ENCODE assay signal across 10 mouse cellular contexts in the genomic region with DNA sequence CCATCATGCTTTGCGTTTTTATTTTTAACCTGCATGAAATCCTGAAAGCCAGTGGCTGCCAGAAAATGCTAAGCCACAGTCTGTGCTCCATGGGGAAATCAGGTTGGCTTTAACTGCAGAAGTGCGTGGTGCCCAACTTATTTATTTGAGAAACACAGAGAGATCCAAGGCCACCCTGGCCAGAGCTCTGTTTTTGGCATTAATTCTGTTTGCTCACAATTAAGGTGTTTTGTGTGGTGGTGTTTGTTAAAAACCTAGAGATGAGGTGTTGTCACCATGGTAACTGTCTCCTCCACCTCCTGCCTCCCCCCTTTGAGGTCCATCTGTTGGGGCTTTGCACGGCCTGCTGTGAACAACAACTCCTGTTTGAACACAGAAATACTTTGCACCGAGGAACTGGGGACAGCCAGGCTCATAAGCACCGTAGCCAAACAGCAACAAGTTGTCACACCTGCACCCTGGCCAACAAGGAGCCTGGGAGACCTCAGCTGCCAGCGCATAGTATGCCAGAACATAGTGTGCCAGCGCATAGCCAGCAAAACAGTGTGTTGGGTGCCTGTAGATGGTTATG. TPM values are rescaled to one million over a fixed set of nuclear protein-coding genes. Genes with fewer than 3 reads are reported as not detected.
DNase-seq lines count a peak whose midpoint lies in the region; ATAC-seq and TF ChIP-seq lines count a peak whose summit lies in the region.
"Had no signal": no experiment of that assay in that cellular context is flagged by ENCODE, and none has a peak within 500 bp of the region (broad histone marks: within the 10 kb centered on the region; RNA-seq: fewer than 3 reads in every experiment).

No protein-coding gene starts in this region.

- H3K9ac ChIP-seq in midbrain, embryonic 13.5 days (replicated peaks): no peak overlapping the region
- H3K9ac ChIP-seq in stomach, postnatal 0 days (ENCODE audit: low read length): no peak overlapping the region
- H3K9ac ChIP-seq: liver, embryonic 14.5 days had no signal

- TF ChIP-seq EP300 in stomach, postnatal 0 days (optimal IDR thresholded peaks at IDR 0.05): no peak

- peaks cover 81% of the 10 kb centered on the region for H3K27me3 ChIP-seq in midbrain, embryonic 10.5 days (ENCODE audit: low read depth, poor library complexity, severe bottlenecking)
- H3K27me3 ChIP-seq in midbrain, embryonic 13.5 days: peaks cover 19% of the 10 kb centered on the region
- H3K27me3 ChIP-seq in stomach, postnatal 0 days (ENCODE audit: control insufficient read depth, insufficient read depth, low read length): no peaks in the 10 kb centered on the region

- H3K4me1 ChIP-seq in midbrain, embryonic 10.5 days: peaks cover 22% of the 10 kb centered on the region
- peaks cover 19% of the 10 kb centered on the region for H3K4me1 ChIP-seq in midbrain, embryonic 13.5 days (replicated peaks)
- H3K4me1 ChIP-seq in stomach, postnatal 0 days (replicated peaks; ENCODE audit: control insufficient read depth, insufficient read depth): no peaks in the 10 kb centered on the region

- H3K9me3 ChIP-seq in midbrain, embryonic 10.5 days (replicated peaks): no peaks in the 10 kb centered on the region
- no peaks in the 10 kb centered on the region for H3K9me3 ChIP-seq in midbrain, embryonic 13.5 days
- H3K9me3 ChIP-seq in stomach, postnatal 0 days (ENCODE audit: control insufficient read depth, low read length): no peaks in the 10 kb centered on the region

- no peak for TF ChIP-seq CTCF in stomach, postnatal 0 days (IDR thresholded peaks at IDR 0.05; ENCODE audit: low read depth)

- H3K27ac ChIP-seq in midbrain, embryonic 10.5 days (replicated peaks): 0 out of 2 replicates have a peak overlapping the region, but pooled peaks have one; percentile 9
- H3K27ac ChIP-seq in midbrain, embryonic 13.5 days: no peak overlapping the region
- H3K27ac ChIP-seq in stomach, postnatal 0 days (replicated peaks): no peak overlapping the region
- H3K27ac ChIP-seq: liver, embryonic 14.5 days had no signal

- no peak for ATAC-seq in midbrain, embryonic 13.5 days
- ATAC-seq in frontal cortex, adult (ENCODE audit: low TSS enrichment): peak; percentile 83
- no peak for ATAC-seq in stomach, postnatal 0 days (ENCODE audit: low FRiP score, low TSS enrichment)

- WGBS in midbrain, embryonic 10.5 days: 58% methylated on average over 7 of the region's 7 CpGs
- WGBS in midbrain, embryonic 13.5 days: 48% methylated on average over 7 of the region's 7 CpGs
- 49% methylated on average over 7 of the region's 7 CpGs for whole genome bisulfite sequencing in stomach, postnatal 0 days

- no peak overlapping the region for H3K4me3 ChIP-seq in midbrain, embryonic 10.5 days
- H3K4me3 ChIP-seq in midbrain, embryonic 13.5 days (replicated peaks): no peak overlapping the region
- H3K4me3 ChIP-seq in stomach, postnatal 0 days (ENCODE audit: low read depth, low read length): no peak overlapping the region

- no peak overlapping the region for H3K4me2 ChIP-seq in midbrain, embryonic 13.5 days (replicated peaks)
- H3K4me2 ChIP-seq in stomach, postnatal 0 days (replicated peaks; ENCODE audit: low read depth): no peak overlapping the region

- DNase-seq in midbrain, embryonic 10.5 days (ENCODE audit: low spot score): no peak
- peak; percentile 12 to 72 for DNase-seq in left cerebral cortex, adult 8-10 months (ENCODE audit: low spot score in 2 of 2)
- DNase-seq in telencephalon, adult 2 months (ENCODE audit: low read depth, low spot score): peak; percentile 76
- no peak for DNase-seq in urinary bladder, postnatal 10 days (ENCODE audit: low spot score)
- no peak for DNase-seq in adrenal gland, adult 2 months
- DNase-seq in stomach, postnatal 0 days (ENCODE audit: low spot score): no peak
- DNase-seq: adrenal gland, postnatal 36 days had no signal

- no peaks in the 10 kb centered on the region for H3K36me3 ChIP-seq in midbrain, embryonic 10.5 days
- no peaks in the 10 kb centered on the region for H3K36me3 ChIP-seq in midbrain, embryonic 13.5 days
- H3K36me3 ChIP-seq in stomach, postnatal 0 days (ENCODE audit: control insufficient read depth, insufficient read depth, low read length): no peaks in the 10 kb centered on the region

RNA-seq across cellular contexts. Expression of a gene that starts 35.9 kb away (rescaled TPM):
- polyA plus RNA-seq in midbrain, embryonic 10.5 days (2016; fragmentation: Nextera tagmentation; extraction: Ambion mirVana): 150 and 155 TPM in 2 replicates
- 16.2 and 23.2 TPM in 2 replicates for polyA plus RNA-seq in midbrain, embryonic 13.5 days (2015; fragmentation: Nextera tagmentation; extraction: Ambion mirVana)
- 1 to 10 TPM; 2.9 to 4.5 (median 3.9) TPM for total RNA-seq in left cerebral cortex, adult 8-10 months (2022)
- total RNA-seq in adrenal gland, adult 2 months (2021): 1 to 10 TPM; 1.4 to 2.3 TPM
- polyA plus RNA-seq in adrenal gland, adult 2 months (2012; rRNA removed): 4.5 and 5.2 TPM in 2 replicates
- polyA plus RNA-seq in stomach, postnatal 0 days (2015; fragmentation: Nextera tagmentation; extraction: Ambion mirVana): 1.1 TPM in 2 replicates

Comparison
In these comparisons a context has a peak if more than half of its experiments do, and no peak if none do; other contexts are left out.
1. DNase-seq: peak in left cerebral cortex, adult 8-10 months (2 of 2) and telencephalon, adult 2 months (single experiment); none in midbrain, embryonic 10.5 days (single experiment), urinary bladder, postnatal 10 days (single experiment), adrenal gland, adult 2 months (single experiment) and stomach, postnatal 0 days (single experiment).